Mouse (Mus musculus) limb, embryonic 14.5 days (tissue): ENCODE results near the gene Samd4. TPM values are rescaled to one million over a fixed set of nuclear protein-coding genes. Genes with fewer than 3 reads are reported as not detected.

Experiments
- ATAC-seq: fragments of 200-750 bp; cut with Nextera tagmentation; 2 replicates; pipeline ENCODE4 v1.8.0; 2017; ENCODE audit warnings: low read depth, moderate number of reproducible peaks, moderate TSS enrichment; ENCODE audit not compliant: low FRiP score
- DNase-seq: peaks from one replicate; pipeline ENCODE4 v3.0.0-alpha.2; 2015; ENCODE audit warnings: low spot score
- H3K27ac ChIP-seq: fragments of 300-500 bp; sonication (generic); replicated peaks from 2 replicates; pipeline ENCODE4 v1.5.1; 2014; ENCODE audit warnings: low read depth, mild to moderate bottlenecking, low read length, moderate library complexity, mixed read lengths
- H3K27me3 ChIP-seq: fragments of 300-500 bp; sonication (generic); 2 replicates; pipeline ENCODE4 v1.6.1; 2014; ENCODE audit warnings: low read length, mixed read lengths; ENCODE audit not compliant: control insufficient read depth, insufficient read depth
- H3K36me3 ChIP-seq: fragments of 300-500 bp; sonication (generic); 2 replicates; pipeline ENCODE4 v1.6.1; 2014; ENCODE audit warnings: mild to moderate bottlenecking, low read length, moderate library complexity, mixed read lengths; ENCODE audit not compliant: control insufficient read depth, insufficient read depth
- H3K4me1 ChIP-seq: fragments of 300-500 bp; sonication (generic); 2 replicates; pipeline ENCODE4 v1.6.1; 2014; ENCODE audit warnings: antibody characterized with exemption, low read length, mixed read lengths; ENCODE audit not compliant: control insufficient read depth, insufficient read depth
- H3K4me2 ChIP-seq: fragments of 300-500 bp; sonication (generic); replicated peaks from 2 replicates; pipeline ENCODE4 v1.6.1; 2014; ENCODE audit warnings: low read depth, mild to moderate bottlenecking, low read length, moderate library complexity; ENCODE audit not compliant: severe bottlenecking
- H3K4me3 ChIP-seq: fragments of 300-500 bp; sonication (generic); replicated peaks from 2 replicates; pipeline ENCODE4 v1.5.1; 2014; ENCODE audit warnings: low read length
- H3K9ac ChIP-seq: fragments of 300-500 bp; sonication (generic); 2 replicates; pipeline ENCODE4 v1.6.1; 2014; ENCODE audit warnings: mild to moderate bottlenecking, low read depth, low read length, moderate library complexity; ENCODE audit not compliant: severe bottlenecking
- H3K9me3 ChIP-seq: fragments of 300-500 bp; sonication (generic); 2 replicates; pipeline ENCODE4 v1.6.1; 2016; ENCODE audit warnings: low read length; ENCODE audit not compliant: control insufficient read depth
- POLR2A ChIP-seq: fragments of 200-500 bp; IDR thresholded peaks from 2 replicates; pipeline ENCODE4 v1.8.0; 2012; ENCODE audit warnings: inconsistent platforms, mild to moderate bottlenecking, moderate library complexity, borderline replicate concordance; ENCODE audit not compliant: insufficient read depth, insufficient read length; ENCODE audit errors: extremely low read depth
- WGBS: fragments of 180-500 bp; shearing (Covaris S2); extraction: QIAGEN DNeasy Blood & Tissue Kit; methylation state at CpG from one replicate; pipeline ENCODE4 v1.1.7; 2014; 5-methylcytosine and 5-hydroxymethylcytosine counted together
- polyA plus RNA-seq, 2 experiments: library from polyadenylated mRNA; depleted of rRNA in 1 of 2; stranded (reverse) in 1 of 2; unstranded in 1 of 2; fragments of >200 nt; fragmentation: Nextera tagmentation in 1 of 2; extraction: Ambion mirVana in 1 of 2; gene quantifications; 2 replicates each; pipeline versions ENCODE4 v1.2.1 to v1.2.3; 2012 to 2014

Gene Samd4
- polyA plus RNA-seq, 2 experiments = 9.6 to 23.9 TPM

DNA sequence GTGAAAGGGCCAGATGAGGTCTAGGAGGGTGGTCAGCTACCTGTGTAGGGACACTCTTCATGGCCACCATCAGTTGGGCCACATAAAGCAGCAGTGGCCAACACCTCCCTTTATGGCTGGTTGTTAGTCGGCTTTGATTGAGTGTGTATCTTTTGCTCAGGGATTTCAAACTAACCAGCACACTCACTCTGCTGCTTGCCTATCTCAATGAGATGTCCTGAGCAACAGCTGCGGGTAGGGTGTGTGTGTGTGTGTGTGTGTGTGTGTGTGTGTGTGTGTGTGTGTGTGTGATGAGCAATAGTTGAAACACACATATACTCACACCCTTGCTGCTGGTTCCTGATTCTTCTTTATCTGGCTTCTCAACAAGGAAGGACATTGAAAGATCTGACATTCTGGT, 69.6 kb downstream of the Samd4 start:
- H3K9me3 ChIP-seq = no peaks in the 10 kb centered on the region

DNA sequence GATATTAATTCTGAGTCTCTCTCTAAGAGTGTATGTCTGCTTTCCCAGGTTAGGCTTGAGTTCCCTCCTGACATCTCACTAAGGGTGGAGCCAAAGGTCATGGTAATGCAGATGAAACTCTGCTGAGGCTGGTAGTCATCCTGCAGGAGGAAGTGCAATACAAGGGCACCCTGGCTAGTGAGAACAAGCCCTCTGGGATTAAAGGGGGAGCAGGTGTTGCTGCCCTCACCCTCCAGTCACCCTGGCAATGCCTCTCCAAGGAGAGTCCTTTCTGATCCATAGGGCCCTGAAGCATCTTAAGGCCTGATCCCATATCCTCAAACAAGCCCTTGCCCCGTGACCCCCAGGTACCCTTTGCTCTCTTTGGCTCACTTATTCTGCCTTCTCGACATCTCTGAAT, 72.5 kb downstream of the Samd4 start:
- Histone ChIP-seq H3K9me3 (no peaks in the 10 kb centered on the region), H3K4me1 (peaks cover 37% of the 10 kb centered on the region), H3K36me3 (no peaks in the 10 kb centered on the region), H3K4me2 (no peak overlapping the region), H3K27ac (no peak overlapping the region), H3K4me3 (no peak overlapping the region), H3K27me3 (no peaks in the 10 kb centered on the region), H3K9ac (no peak overlapping the region)
- WGBS = 74% methylated on average over 2 of the region's 2 CpGs
- TF ChIP-seq POLR2A = no peak
- no peak for DNase-seq
- no peak for ATAC-seq

More for the DNA sequence above, 69.6 kb downstream of the Samd4 start:
- TF ChIP-seq POLR2A = no peak
- no peak overlapping the region for H3K4me2 ChIP-seq
- no peak for DNase-seq
- H3K9ac ChIP-seq = no peak overlapping the region
- no peak overlapping the region for H3K27ac ChIP-seq
- WGBS = 79% methylated on average over 2 of the region's 2 CpGs
- ATAC-seq = no peak
- H3K36me3 ChIP-seq = no peaks in the 10 kb centered on the region
- H3K4me3 ChIP-seq = no peak overlapping the region
- no peaks in the 10 kb centered on the region for H3K27me3 ChIP-seq
- H3K4me1 ChIP-seq = peaks cover 24% of the 10 kb centered on the region

DNA sequence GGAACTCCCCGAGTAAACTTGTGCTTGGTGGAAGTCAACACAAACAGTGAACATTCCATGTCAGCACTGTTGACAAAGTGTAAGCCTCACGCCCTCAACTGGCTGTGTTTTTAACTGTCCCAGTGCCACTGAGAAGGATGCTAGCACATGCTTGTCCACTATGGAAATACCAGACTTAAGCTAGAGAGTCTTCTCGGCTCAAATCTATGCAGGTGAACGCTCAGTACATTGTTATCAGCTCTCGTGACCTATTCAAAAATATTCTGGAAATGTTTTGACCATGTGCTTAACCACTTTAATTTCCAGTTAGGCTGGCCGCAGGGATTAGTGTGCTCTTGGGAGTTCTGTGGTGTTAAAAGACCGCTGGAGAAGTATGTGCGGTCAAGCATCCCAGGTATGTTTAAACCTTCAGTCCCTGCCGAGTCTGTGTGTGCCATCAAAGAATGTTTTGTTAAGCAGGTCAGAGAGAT, 73.0 kb downstream of the Samd4 start:
- no peaks in the 10 kb centered on the region for H3K36me3 ChIP-seq
- H3K27ac ChIP-seq = no peak overlapping the region
- H3K27me3 ChIP-seq = no peaks in the 10 kb centered on the region
- no peak for ATAC-seq
- H3K4me3 ChIP-seq = no peak overlapping the region
- H3K4me2 ChIP-seq = no peak overlapping the region
- peaks cover 34% of the 10 kb centered on the region for H3K4me1 ChIP-seq
- TF ChIP-seq POLR2A = no peak
- no peak overlapping the region for H3K9ac ChIP-seq
- 39% methylated on average over 9 of the region's 9 CpGs for WGBS
- no peaks in the 10 kb centered on the region for H3K9me3 ChIP-seq
- DNase-seq = no peak

DNA sequence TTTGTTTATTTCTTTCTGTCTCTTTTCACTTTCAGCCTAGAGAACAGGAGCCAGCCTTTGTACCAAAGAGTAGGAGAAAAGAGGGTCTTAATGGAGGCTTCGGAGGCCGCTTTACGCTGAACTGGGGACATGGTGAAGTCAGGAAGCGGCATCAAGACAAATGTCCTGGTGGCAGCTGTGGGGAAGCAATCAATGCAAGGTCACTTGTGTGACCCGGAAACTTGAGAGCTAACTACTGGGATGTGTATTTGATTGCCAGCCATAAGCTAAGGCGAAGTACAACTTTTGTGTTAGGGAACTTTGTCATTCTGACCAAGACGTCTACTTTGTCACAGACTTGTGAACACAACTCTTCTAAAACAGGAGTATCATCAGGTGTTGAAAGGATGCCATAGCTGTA, 73.5 kb downstream of the Samd4 start:
- Histone ChIP-seq H3K4me3 (no peak overlapping the region), H3K4me1 (peaks cover 29% of the 10 kb centered on the region), H3K27me3 (no peaks in the 10 kb centered on the region), H3K9me3 (no peaks in the 10 kb centered on the region), H3K4me2 (no peak overlapping the region), H3K36me3 (no peaks in the 10 kb centered on the region), H3K9ac (no peak overlapping the region), H3K27ac (no peak overlapping the region)
- no peak for DNase-seq
- TF ChIP-seq POLR2A = no peak
- WGBS = 45% methylated on average over 7 of the region's 7 CpGs
- ATAC-seq = no peak

DNA sequence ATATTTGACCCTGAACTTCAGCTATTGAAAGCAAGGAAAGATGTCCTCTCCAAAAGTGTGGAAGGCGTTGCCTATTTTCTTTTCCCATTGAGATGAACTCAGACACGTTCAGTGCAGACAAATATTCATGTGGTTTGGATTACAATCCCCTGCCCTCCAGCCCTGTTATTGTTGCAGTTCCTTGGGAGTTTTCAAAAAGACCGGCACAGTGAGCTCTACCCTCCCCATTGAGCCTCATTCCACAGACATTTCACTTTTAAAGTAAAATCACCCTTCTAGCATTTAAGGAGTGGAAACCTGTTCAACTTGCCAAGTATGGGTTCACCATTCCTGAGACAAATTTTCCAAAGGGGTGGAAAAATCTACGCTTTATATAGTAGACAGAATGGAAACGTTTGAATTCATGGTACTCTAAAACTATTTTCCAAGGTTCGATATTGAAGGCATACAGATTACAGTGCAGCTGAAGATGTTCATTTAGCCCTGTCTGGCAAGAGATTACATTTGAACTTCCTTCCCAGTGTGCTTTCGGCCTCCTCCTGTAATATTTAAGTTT, 76.6 kb downstream of the Samd4 start:
- Histone ChIP-seq H3K27ac (peak overlapping the region; percentile 63), H3K27me3 (no peaks in the 10 kb centered on the region), H3K4me3 (no peak overlapping the region), H3K9ac (no peak overlapping the region), H3K36me3 (no peaks in the 10 kb centered on the region), H3K9me3 (no peaks in the 10 kb centered on the region), H3K4me2 (no peak overlapping the region), H3K4me1 (peaks cover 29% of the 10 kb centered on the region)
- no peak for TF ChIP-seq POLR2A
- DNase-seq (peak; percentile 79), ATAC-seq (peak; percentile 47; the same call in 1 of the 2 replicates)
- 36% methylated on average over 7 of the region's 7 CpGs for WGBS
